Mouse (Mus musculus) embryonic fibroblast, embryonic 13.5 days (primary cell): Measurements from ENCODE around the gene Nupl1.

Experiments used
- CTCF ChIP-seq: IDR thresholded peaks from 2 replicates; pipeline ENCODE4 v1.5.1; 2011; ENCODE audit warnings: mild to moderate bottlenecking, control low read depth, low read length, moderate library complexity, borderline replicate concordance; ENCODE audit not compliant: insufficient read depth
- POLR2A ChIP-seq: IDR thresholded peaks from 2 replicates; pipeline ENCODE4 v1.6.1; 2011; ENCODE audit warnings: low read depth, mild to moderate bottlenecking, control low read depth, low read length, moderate library complexity

- TF ChIP-seq CTCF (no peak), POLR2A (no peak)
Measured at GRCm38 (mm10) chr14:60188201-60188825, 62.9 kb downstream of the Nupl1 start.
